Mouse (Mus musculus) kidney, embryonic 15.5 days (tissue): ENCODE results near the gene Gm853. TPM values are rescaled to one million over a fixed set of nuclear protein-coding genes. Genes with fewer than 3 reads are reported as not detected.

Experiments
- ATAC-seq: fragments of 200-750 bp; cut with Nextera tagmentation; replicated peaks from 2 replicates; pipeline ENCODE4 v1.8.0; 2017; ENCODE audit warnings: moderate TSS enrichment; ENCODE audit not compliant: low FRiP score
- H3K27ac ChIP-seq: fragments of 300-500 bp; sonication (generic); 2 replicates; pipeline ENCODE4 v1.5.1; 2015; ENCODE audit warnings: mild to moderate bottlenecking, inconsistent platforms
- H3K27me3 ChIP-seq: fragments of 300-500 bp; sonication (generic); 2 replicates; pipeline ENCODE4 v1.6.1; 2015; ENCODE audit warnings: inconsistent platforms
- H3K36me3 ChIP-seq: fragments of 300-500 bp; sonication (generic); 2 replicates; pipeline ENCODE4 v1.6.1; 2015; ENCODE audit warnings: inconsistent platforms
- H3K4me1 ChIP-seq: fragments of 300-500 bp; sonication (generic); 2 replicates; pipeline ENCODE4 v1.6.1; 2015; ENCODE audit warnings: inconsistent platforms
- H3K4me2 ChIP-seq: fragments of 300-500 bp; sonication (generic); 2 replicates; pipeline ENCODE4 v1.6.1; 2015; ENCODE audit warnings: moderate library complexity, mild to moderate bottlenecking, inconsistent platforms
- H3K4me3 ChIP-seq: fragments of 300-500 bp; sonication (generic); replicated peaks from 2 replicates; pipeline ENCODE4 v1.5.1; 2015; ENCODE audit warnings: mild to moderate bottlenecking, inconsistent platforms
- H3K9ac ChIP-seq: fragments of 300-500 bp; sonication (generic); 2 replicates; pipeline ENCODE4 v1.6.1; 2015; ENCODE audit warnings: mild to moderate bottlenecking, inconsistent platforms
- H3K9me3 ChIP-seq: fragments of 300-500 bp; sonication (generic); replicated peaks from 2 replicates; pipeline ENCODE4 v1.6.1; 2016; ENCODE audit warnings: inconsistent platforms
- WGBS: fragments of 180-500 bp; shearing (Covaris S2); methylation state at CpG from one replicate; pipeline ENCODE4 v1.1.7; 2015; ENCODE audit warnings: mixed read lengths; 5-methylcytosine and 5-hydroxymethylcytosine counted together
- polyA plus RNA-seq: library from polyadenylated mRNA; unstranded; fragments of >200 nt; fragmentation: Nextera tagmentation; extraction: Ambion mirVana; gene quantifications from 2 replicates; pipeline ENCODE4 v1.2.1, GENCODE M21; 2015

Gm853 gene
- polyA plus RNA-seq, 1 experiment from 2014 or later = 0.26 TPM

- H3K9ac ChIP-seq = no peak overlapping the region
- H3K27ac ChIP-seq = peak overlapping the region; percentile 81
- H3K4me1 ChIP-seq = peaks cover 90% of the 10 kb centered on the region
- no peaks in the 10 kb centered on the region for H3K9me3 ChIP-seq
- H3K4me3 ChIP-seq = peak overlapping the region; percentile 8
- no peaks in the 10 kb centered on the region for H3K36me3 ChIP-seq
- peak overlapping the region; percentile 70 for H3K4me2 ChIP-seq
- peaks cover 20% of the 10 kb centered on the region for H3K27me3 ChIP-seq
- WGBS = 31% methylated on average over 11 of the region's 11 CpGs
- ATAC-seq = peak; percentile 33
These were observed 50.0 kb downstream of the Gm853 start for GRCm38 (mm10) chr4:130171951-130172765.

GRCm38 (mm10) chr4:130170362-130170761, 51.8 kb downstream of the Gm853 start:
- Histone ChIP-seq H3K27ac (no peak overlapping the region), H3K27me3 (peaks cover 20% of the 10 kb centered on the region), H3K4me3 (no peak overlapping the region), H3K9ac (no peak overlapping the region), H3K4me1 (peaks cover 81% of the 10 kb centered on the region), H3K9me3 (no peaks in the 10 kb centered on the region), H3K36me3 (no peaks in the 10 kb centered on the region), H3K4me2 (no peak overlapping the region)
- no peak for ATAC-seq
- 85% methylated on average over 4 of the region's 4 CpGs for WGBS

GRCm38 (mm10) chr4:130169411-130169971, 52.7 kb downstream of the Gm853 start:
- Histone ChIP-seq H3K4me2 (no peak overlapping the region), H3K9me3 (no peaks in the 10 kb centered on the region), H3K27ac (peak overlapping the region; percentile 78; the same call in 1 of the 2 replicates), H3K36me3 (no peaks in the 10 kb centered on the region), H3K4me3 (no peak overlapping the region), H3K27me3 (peaks cover 25% of the 10 kb centered on the region), H3K9ac (no peak overlapping the region), H3K4me1 (peaks cover 75% of the 10 kb centered on the region)
- WGBS = 71% methylated on average over 16 of the region's 16 CpGs
- no peak for ATAC-seq

GRCm38 (mm10) chr4:130168280-130169183, 53.7 kb downstream of the Gm853 start:
- Histone ChIP-seq H3K4me1 (peaks cover 75% of the 10 kb centered on the region), H3K4me3 (0 out of 2 replicates have a peak overlapping the region, but pooled peaks have one; percentile 10), H3K36me3 (no peaks in the 10 kb centered on the region), H3K4me2 (peak overlapping the region; percentile 49), H3K27ac (peak overlapping the region; percentile 78), H3K27me3 (peaks cover 27% of the 10 kb centered on the region), H3K9ac (no peak overlapping the region), H3K9me3 (no peaks in the 10 kb centered on the region)
- ATAC-seq = peak; percentile 56
- WGBS = 22% methylated on average over 16 of the region's 16 CpGs

GRCm38 (mm10) chr4:130167814-130168213, 54.4 kb downstream of the Gm853 start:
- ATAC-seq = no peak; the same call in 1 of the 2 replicates
- H3K27me3 ChIP-seq = peaks cover 28% of the 10 kb centered on the region
- no peaks in the 10 kb centered on the region for H3K9me3 ChIP-seq
- H3K4me2 ChIP-seq = peak overlapping the region; percentile 49
- H3K36me3 ChIP-seq = no peaks in the 10 kb centered on the region
- H3K9ac ChIP-seq = no peak overlapping the region; the same call in 1 of the 2 replicates
- H3K4me1 ChIP-seq = peaks cover 75% of the 10 kb centered on the region
- peak overlapping the region; percentile 78 for H3K27ac ChIP-seq
- WGBS = 22% methylated on average over 9 of the region's 9 CpGs
- peak overlapping the region; percentile 10; the same call in 1 of the 2 replicates for H3K4me3 ChIP-seq

- peak overlapping the region; percentile 49 for H3K4me2 ChIP-seq
- peaks cover 33% of the 10 kb centered on the region for H3K27me3 ChIP-seq
- H3K9ac ChIP-seq = no peak overlapping the region; the same call in 1 of the 2 replicates
- H3K4me1 ChIP-seq = peaks cover 75% of the 10 kb centered on the region
- H3K27ac ChIP-seq = peak overlapping the region; percentile 78; the same call in 1 of the 2 replicates
- no peaks in the 10 kb centered on the region for H3K9me3 ChIP-seq
- 53% methylated on average over 22 of the region's 22 CpGs for WGBS
- peak overlapping the region; percentile 9; the same call in 1 of the 2 replicates for H3K4me3 ChIP-seq
- H3K36me3 ChIP-seq = no peaks in the 10 kb centered on the region
- no peak for ATAC-seq
These were observed 54.9 kb downstream of the Gm853 start for GRCm38 (mm10) chr4:130167321-130167720.

GRCm38 (mm10) chr4:130166592-130166991, 55.6 kb downstream of the Gm853 start:
- Histone ChIP-seq H3K4me1 (peaks cover 72% of the 10 kb centered on the region), H3K27me3 (peaks cover 41% of the 10 kb centered on the region), H3K9me3 (no peaks in the 10 kb centered on the region), H3K27ac (0 out of 2 replicates have a peak overlapping the region, but pooled peaks have one; percentile 5), H3K36me3 (no peaks in the 10 kb centered on the region), H3K4me3 (no peak overlapping the region), H3K9ac (no peak overlapping the region), H3K4me2 (no peak overlapping the region)
- 77% methylated on average over 8 of the region's 8 CpGs for WGBS
- no peak for ATAC-seq

GRCm38 (mm10) chr4:130166061-130166460, 56.1 kb downstream of the Gm853 start:
- peaks cover 70% of the 10 kb centered on the region for H3K4me1 ChIP-seq
- H3K27ac ChIP-seq = no peak overlapping the region
- H3K4me3 ChIP-seq = no peak overlapping the region
- H3K36me3 ChIP-seq = no peaks in the 10 kb centered on the region
- no peak for ATAC-seq
- H3K9me3 ChIP-seq = no peaks in the 10 kb centered on the region
- H3K27me3 ChIP-seq = peaks cover 45% of the 10 kb centered on the region
- H3K4me2 ChIP-seq = no peak overlapping the region
- H3K9ac ChIP-seq = no peak overlapping the region
- WGBS = 79% methylated on average over 18 of the region's 18 CpGs

GRCm38 (mm10) chr4:130164121-130164520, 58.1 kb downstream of the Gm853 start:
- 81% methylated on average over 6 of the region's 6 CpGs for WGBS
- H3K4me3 ChIP-seq = no peak overlapping the region
- H3K4me2 ChIP-seq = 0 out of 2 replicates have a peak overlapping the region, but pooled peaks have one; percentile 56
- H3K27me3 ChIP-seq = peaks cover 56% of the 10 kb centered on the region
- 0 out of 2 replicates have a peak overlapping the region, but pooled peaks have one; percentile 41 for H3K27ac ChIP-seq
- no peak for ATAC-seq
- no peaks in the 10 kb centered on the region for H3K36me3 ChIP-seq
- peaks cover 60% of the 10 kb centered on the region for H3K4me1 ChIP-seq
- no peaks in the 10 kb centered on the region for H3K9me3 ChIP-seq
- H3K9ac ChIP-seq = no peak overlapping the region

- 3% methylated on average over 20 of the region's 20 CpGs for WGBS
- peak overlapping the region; percentile 56 for H3K4me2 ChIP-seq
- H3K4me1 ChIP-seq = peaks cover 53% of the 10 kb centered on the region
- no peaks in the 10 kb centered on the region for H3K9me3 ChIP-seq
- H3K36me3 ChIP-seq = no peaks in the 10 kb centered on the region
- H3K27me3 ChIP-seq = peaks cover 56% of the 10 kb centered on the region
- peak overlapping the region; percentile 21; the same call in 1 of the 2 replicates for H3K9ac ChIP-seq
- peak overlapping the region; percentile 23 for H3K4me3 ChIP-seq
- peak overlapping the region; percentile 41; the same call in 1 of the 2 replicates for H3K27ac ChIP-seq
- ATAC-seq = peak; percentile 23
These were observed 58.8 kb downstream of the Gm853 start for GRCm38 (mm10) chr4:130163391-130163861.

GRCm38 (mm10) chr4:130161349-130161748, 60.9 kb downstream of the Gm853 start:
- WGBS = 41% methylated on average over 4 of the region's 4 CpGs
- Histone ChIP-seq H3K9ac (no peak overlapping the region), H3K4me1 (peaks cover 33% of the 10 kb centered on the region)

More at GRCm38 (mm10) chr4:130161349-130161748, 60.9 kb downstream of the Gm853 start:
- H3K36me3 ChIP-seq = no peaks in the 10 kb centered on the region
- H3K4me3 ChIP-seq = no peak overlapping the region
- no peak for ATAC-seq
- H3K27ac ChIP-seq = no peak overlapping the region
- H3K27me3 ChIP-seq = peaks cover 52% of the 10 kb centered on the region
- no peak overlapping the region for H3K4me2 ChIP-seq
- no peaks in the 10 kb centered on the region for H3K9me3 ChIP-seq
